Mouse (Mus musculus): ENCODE data around the gene Kcnq1.

The Kcnq1 gene

GRCm38 (mm10) chr7:143373265-143373664 lies 267.1 kb downstream of the Kcnq1 start:
- DNase-seq, result no peak

- no peak for DNase-seq
These were observed 269.8 kb downstream of the Kcnq1 start for GRCm38 (mm10) chr7:143375945-143376344.

GRCm38 (mm10) chr7:143380466-143381073 lies 274.4 kb downstream of the Kcnq1 start:
- no peak for DNase-seq

- DNase-seq, result no peak
These were observed 280.5 kb downstream of the Kcnq1 start for GRCm38 (mm10) chr7:143386632-143387031.

GRCm38 (mm10) chr7:143388783-143389695 lies 282.9 kb downstream of the Kcnq1 start:
- no peak for DNase-seq

GRCm38 (mm10) chr7:143389860-143390259 lies 283.7 kb downstream of the Kcnq1 start:
- no peak for DNase-seq

GRCm38 (mm10) chr7:143390277-143390948 lies 284.3 kb downstream of the Kcnq1 start:
- DNase-seq, result no peak

GRCm38 (mm10) chr7:143395113-143395563 lies 289.0 kb downstream of the Kcnq1 start:
- no peak for DNase-seq

- no peak for DNase-seq
These were observed 293.6 kb downstream of the Kcnq1 start for GRCm38 (mm10) chr7:143399756-143400155.

- DNase-seq, result no peak
These were observed 294.4 kb downstream of the Kcnq1 start for GRCm38 (mm10) chr7:143400599-143400998.

- no peak for DNase-seq
These were observed 295.4 kb downstream of the Kcnq1 start for GRCm38 (mm10) chr7:143401429-143402016.

- no peak for DNase-seq
These were observed 298.1 kb downstream of the Kcnq1 start for GRCm38 (mm10) chr7:143404296-143404695.

GRCm38 (mm10) chr7:143407931-143408501 lies 301.9 kb downstream of the Kcnq1 start:
- DNase-seq, result no peak

- DNase-seq, result no peak
These were observed 302.5 kb downstream of the Kcnq1 start for GRCm38 (mm10) chr7:143408615-143409021.

GRCm38 (mm10) chr7:143412606-143413005 lies 306.4 kb downstream of the Kcnq1 start:
- DNase-seq, result no peak

GRCm38 (mm10) chr7:143415070-143415469 lies 308.9 kb downstream of the Kcnq1 start:
- DNase-seq, result no peak

- no peak for DNase-seq
These were observed 310.2 kb downstream of the Kcnq1 start for GRCm38 (mm10) chr7:143416406-143416805.

- DNase-seq, result no peak
These were observed 311.7 kb downstream of the Kcnq1 start for GRCm38 (mm10) chr7:143417875-143418274.

GRCm38 (mm10) chr7:143419585-143420160 lies 313.5 kb downstream of the Kcnq1 start:
- no peak for DNase-seq

- no peak for DNase-seq
These were observed 322.1 kb downstream of the Kcnq1 start for GRCm38 (mm10) chr7:143428142-143428813.

- DNase-seq, result no peak
These were observed 322.8 kb downstream of the Kcnq1 start for GRCm38 (mm10) chr7:143428814-143429499.
